22 mouse cellular contexts compared by ENCODE assay signal in the genomic region with DNA sequence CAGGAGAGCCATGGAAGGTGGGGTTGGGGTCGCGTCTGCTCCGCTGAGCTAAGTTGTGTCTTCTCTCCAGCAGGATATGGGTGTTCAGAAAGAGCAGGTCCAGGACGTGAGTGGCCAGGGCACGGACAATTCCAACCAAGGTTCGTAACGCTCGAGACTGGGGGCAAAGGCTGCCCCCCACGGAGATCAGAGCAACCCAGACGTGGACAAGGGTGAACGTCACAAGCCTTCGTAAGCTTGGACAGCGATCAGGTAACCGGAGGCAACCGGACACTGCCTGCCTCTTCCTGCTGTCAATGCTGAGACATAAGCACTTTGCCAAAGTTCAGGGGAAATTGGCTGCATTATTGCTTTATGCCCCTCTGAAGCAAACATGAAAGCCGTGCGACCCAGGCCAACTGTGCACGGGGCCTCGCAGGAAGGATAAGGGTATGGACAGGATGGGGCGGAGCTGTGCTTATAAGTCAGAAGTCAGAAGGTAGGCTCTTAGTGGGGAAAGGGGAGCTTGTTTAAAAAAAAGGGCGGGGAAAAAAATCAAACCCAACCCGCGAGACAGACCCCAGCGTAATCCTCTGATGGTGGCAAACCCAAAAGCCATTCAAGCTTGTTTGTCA. TPM values are rescaled to one million over a fixed set of nuclear protein-coding genes. Genes with fewer than 3 reads are reported as not detected.
DNase-seq lines count a peak whose midpoint lies in the region; ATAC-seq and TF ChIP-seq lines count a peak whose summit lies in the region.
"Had no signal": no experiment of that assay in that cellular context is flagged by ENCODE, and none has a peak within 500 bp of the region (broad histone marks: within the 10 kb centered on the region; RNA-seq: fewer than 3 reads in every experiment).

No protein-coding gene starts in this region.

- ATAC-seq in intestine, embryonic 15.5 days = peak; percentile 69
- no peak for ATAC-seq in intestine, postnatal 0 days
- ATAC-seq in intestine, embryonic 16.5 days = peak; percentile 70

- H3K36me3 ChIP-seq in intestine, embryonic 15.5 days = 0 out of 2 replicates have a peak, but pooled peaks cover 4% of the 10 kb centered on the region
- H3K36me3 ChIP-seq in intestine, postnatal 0 days (ENCODE audit: control insufficient read depth, insufficient read depth) = peaks cover 62% of the 10 kb centered on the region
- H3K36me3 ChIP-seq in intestine, embryonic 16.5 days (ENCODE audit: control insufficient read depth, insufficient read depth, low read length) = peaks cover 7% of the 10 kb centered on the region; the same call in 1 of the 2 replicates
- H3K36me3 ChIP-seq: embryonic facial prominence, embryonic 12.5 days; G1E; hindbrain, embryonic 12.5 days had no signal

- peak; percentile 65 for DNase-seq in kidney, adult 9 months
- no peak for DNase-seq in kidney, postnatal 10 days
- DNase-seq in cerebellum, postnatal 14 days = no peak
- DNase-seq: adrenal gland, adult 8-10 months; adrenal gland, postnatal 36 days; cerebellum, adult 2 months; cerebellum, postnatal 10 days; embryo, embryonic 11 days; gastrocnemius, postnatal 25 days; heart, postnatal 36 days had no signal

- no peak overlapping the region for H3K4me2 ChIP-seq in intestine, embryonic 15.5 days (replicated peaks)
- H3K4me2 ChIP-seq in intestine, postnatal 0 days (replicated peaks; ENCODE audit: low read depth) = no peak overlapping the region
- H3K4me2 ChIP-seq in intestine, embryonic 16.5 days (ENCODE audit: low read depth, low read length) = no peak overlapping the region
- H3K4me2 ChIP-seq: embryonic facial prominence, embryonic 12.5 days; forebrain, embryonic 12.5 days; heart, embryonic 12.5 days; hindbrain, embryonic 12.5 days had no signal

- no peak for TF ChIP-seq CTCF in intestine, postnatal 0 days (IDR thresholded peaks at IDR 0.05; ENCODE audit: low read depth)

- no peak overlapping the region for H3K9ac ChIP-seq in intestine, embryonic 15.5 days
- no peak overlapping the region for H3K9ac ChIP-seq in intestine, postnatal 0 days (ENCODE audit: low read depth, low read length)
- peak overlapping the region; percentile 29; the same call in 1 of the 2 replicates for H3K9ac ChIP-seq in intestine, embryonic 16.5 days (ENCODE audit: low read depth, low read length)
- H3K9ac ChIP-seq: embryonic facial prominence, embryonic 12.5 days; forebrain, embryonic 12.5 days; heart, embryonic 12.5 days; hindbrain, embryonic 12.5 days had no signal

- no peaks in the 10 kb centered on the region for H3K9me3 ChIP-seq in intestine, embryonic 15.5 days
- no peaks in the 10 kb centered on the region for H3K9me3 ChIP-seq in intestine, postnatal 0 days (ENCODE audit: control insufficient read depth)
- no peaks in the 10 kb centered on the region for H3K9me3 ChIP-seq in intestine, embryonic 16.5 days (ENCODE audit: control insufficient read depth, low read length)
- H3K9me3 ChIP-seq: embryonic facial prominence, embryonic 12.5 days; forebrain, embryonic 12.5 days; heart, embryonic 12.5 days; hindbrain, embryonic 12.5 days had no signal

- 78% methylated on average over 24 of the region's 24 CpGs for WGBS in intestine, embryonic 15.5 days
- 62% methylated on average over 24 of the region's 24 CpGs for WGBS in intestine, postnatal 0 days
- 76% methylated on average over 24 of the region's 24 CpGs for WGBS in intestine, embryonic 16.5 days

- H3K27me3 ChIP-seq in intestine, embryonic 15.5 days (replicated peaks) = no peaks in the 10 kb centered on the region
- no peaks in the 10 kb centered on the region for H3K27me3 ChIP-seq in intestine, postnatal 0 days (replicated peaks; ENCODE audit: control insufficient read depth, insufficient read depth, low read length)
- H3K27me3 ChIP-seq in intestine, embryonic 16.5 days (replicated peaks; ENCODE audit: control insufficient read depth, insufficient read depth, low read length) = no peaks in the 10 kb centered on the region
- H3K27me3 ChIP-seq: embryonic facial prominence, embryonic 12.5 days; forebrain, embryonic 12.5 days; heart, embryonic 12.5 days; hindbrain, embryonic 12.5 days had no signal

- no peaks in the 10 kb centered on the region for H3K4me1 ChIP-seq in intestine, embryonic 15.5 days (replicated peaks)
- H3K4me1 ChIP-seq in intestine, postnatal 0 days (replicated peaks; ENCODE audit: control insufficient read depth, insufficient read depth, low read length) = no peaks in the 10 kb centered on the region
- H3K4me1 ChIP-seq in intestine, embryonic 16.5 days (ENCODE audit: control insufficient read depth, insufficient read depth, low read length) = peaks cover 11% of the 10 kb centered on the region
- H3K4me1 ChIP-seq: embryonic facial prominence, embryonic 12.5 days; forebrain, embryonic 12.5 days had no signal

- H3K4me3 ChIP-seq in intestine, embryonic 15.5 days (replicated peaks) = no peak overlapping the region
- H3K4me3 ChIP-seq in intestine, postnatal 0 days (ENCODE audit: low read depth, low read length) = no peak overlapping the region
- no peak overlapping the region for H3K4me3 ChIP-seq in intestine, embryonic 16.5 days (ENCODE audit: low read length)
- H3K4me3 ChIP-seq: embryonic facial prominence, embryonic 12.5 days; forebrain, embryonic 12.5 days; heart, embryonic 12.5 days; hindbrain, embryonic 12.5 days had no signal

- H3K27ac ChIP-seq in intestine, embryonic 15.5 days = no peak overlapping the region
- H3K27ac ChIP-seq in intestine, postnatal 0 days (ENCODE audit: low read depth, low read length) = no peak overlapping the region
- H3K27ac ChIP-seq in intestine, embryonic 16.5 days (ENCODE audit: low read length) = peak overlapping the region; percentile 37; the same call in 1 of the 2 replicates
- H3K27ac ChIP-seq: embryonic facial prominence, embryonic 12.5 days; hindbrain, embryonic 12.5 days; hindbrain, postnatal 0 days had no signal

RNA-seq across cellular contexts. Expression of a gene that starts 8.8 kb away (rescaled TPM):
- polyA plus RNA-seq in intestine, embryonic 15.5 days (2015; fragmentation: Nextera tagmentation; extraction: Ambion mirVana) = 0.36 and 1.1 TPM in 2 replicates
- polyA plus RNA-seq in intestine, postnatal 0 days (2015; fragmentation: Nextera tagmentation; extraction: Ambion mirVana) = 0.93 and 1.2 TPM in 2 replicates
- polyA plus RNA-seq in intestine, embryonic 16.5 days (2015; fragmentation: Nextera tagmentation; extraction: Ambion mirVana) = 0.35 and 0.56 TPM in 2 replicates
- polyA plus RNA-seq: G1E had no signal

RNA-seq across cellular contexts. Expression of a gene that starts 20.3 kb away (rescaled TPM):
- polyA plus RNA-seq in intestine, embryonic 15.5 days (2015; fragmentation: Nextera tagmentation; extraction: Ambion mirVana) = not detected in 2 replicates
- polyA plus RNA-seq in intestine, postnatal 0 days (2015; fragmentation: Nextera tagmentation; extraction: Ambion mirVana) = not detected in 2 replicates
- polyA plus RNA-seq in intestine, embryonic 16.5 days (2015; fragmentation: Nextera tagmentation; extraction: Ambion mirVana) = not detected in 2 replicates
- polyA plus RNA-seq: cerebellum, adult 2 months; embryonic facial prominence, embryonic 12.5 days; forebrain, embryonic 12.5 days; forebrain, embryonic 16.5 days; frontal cortex, adult 2 months; G1E; heart, embryonic 12.5 days; heart, embryonic 16.5 days; hindbrain, embryonic 12.5 days; hindbrain, postnatal 0 days had no signal
